Mouse (Mus musculus) sigmoid colon, adult 10 weeks (tissue): Measurements from ENCODE around the gene Pcgf5. TPM values are rescaled to one million over a fixed set of nuclear protein-coding genes. Genes with fewer than 3 reads are reported as not detected.

ENCODE experiments used
- polyA plus RNA-seq: library from polyadenylated mRNA; stranded (reverse); fragments of 350-450 nt; fragmentation: Illumina TruSeq; extraction: RNeasy Lipid Tissue Mini Kit (QIAGEN cat#74804); gene quantifications from one replicate; pipeline ENCODE4 v1.2.3, GENCODE M21; 2014; ENCODE audit warnings: low read depth, low replicate concordance

Pcgf5 gene
- polyA plus RNA-seq, result 73.8 TPM

DNA sequence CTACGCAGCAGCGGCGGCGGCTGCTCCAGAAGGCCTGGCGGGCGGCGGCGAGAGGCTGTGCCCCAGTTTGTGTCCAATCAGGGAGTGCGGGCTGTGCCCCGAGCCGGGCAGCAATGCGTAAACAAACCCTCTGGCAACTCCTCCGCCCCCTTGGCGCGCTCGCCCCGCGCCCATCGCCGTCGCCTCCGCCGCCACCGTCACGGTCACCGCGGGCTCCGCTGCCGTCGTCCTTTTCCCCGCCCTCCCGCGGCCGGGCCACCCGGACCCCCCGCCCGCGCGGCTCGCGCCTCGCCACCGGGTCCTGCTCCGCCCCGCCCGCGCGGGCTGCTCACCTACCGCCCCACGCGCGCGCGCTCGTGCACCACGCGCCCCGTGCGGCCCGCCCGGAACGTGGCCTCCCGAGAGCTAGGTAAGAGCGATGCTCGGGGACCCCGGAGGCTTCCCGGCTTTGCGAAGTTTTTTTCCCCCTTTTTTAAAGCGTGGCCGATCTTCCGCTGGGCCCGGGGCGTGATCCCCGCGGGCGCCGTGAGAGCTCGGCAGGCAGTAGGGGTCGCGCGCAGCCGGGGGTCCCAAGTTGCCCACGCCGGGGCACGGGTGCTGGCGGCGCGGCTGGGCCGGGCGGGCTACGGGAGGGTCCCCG, at the start of gene Pcgf5:
TSS of gene Pcgf5 (plus strand) at position 149 of the 640 bp plus-strand sequence.

Other genes with a start within 250 kb of the Pcgf5 start
- gene Ankrd1, start 228.2 kb upstream of the Pcgf5 start, polyA plus RNA-seq, result 0.95 TPM
- gene Hectd2, start 206.3 kb downstream of the Pcgf5 start, polyA plus RNA-seq, result 7.5 TPM